Mouse (Mus musculus) brain, embryonic 18.5 days (tissue): ENCODE data around the gene Tpp2.
A peak's percentile ranks its signal among the peaks of the same experiment; 100 is the strongest.
"Not testable (repeated sequence)": the region's sequence is repeated elsewhere in the genome, so short reads cannot be mapped to it uniquely, and the experiment has no call there.

ENCODE experiments used
- DNase-seq: peaks from one replicate; pipeline ENCODE4 v3.0.0-alpha.2; 2012; ENCODE audit warnings: low read depth, low spot score

The Tpp2 gene

DNA sequence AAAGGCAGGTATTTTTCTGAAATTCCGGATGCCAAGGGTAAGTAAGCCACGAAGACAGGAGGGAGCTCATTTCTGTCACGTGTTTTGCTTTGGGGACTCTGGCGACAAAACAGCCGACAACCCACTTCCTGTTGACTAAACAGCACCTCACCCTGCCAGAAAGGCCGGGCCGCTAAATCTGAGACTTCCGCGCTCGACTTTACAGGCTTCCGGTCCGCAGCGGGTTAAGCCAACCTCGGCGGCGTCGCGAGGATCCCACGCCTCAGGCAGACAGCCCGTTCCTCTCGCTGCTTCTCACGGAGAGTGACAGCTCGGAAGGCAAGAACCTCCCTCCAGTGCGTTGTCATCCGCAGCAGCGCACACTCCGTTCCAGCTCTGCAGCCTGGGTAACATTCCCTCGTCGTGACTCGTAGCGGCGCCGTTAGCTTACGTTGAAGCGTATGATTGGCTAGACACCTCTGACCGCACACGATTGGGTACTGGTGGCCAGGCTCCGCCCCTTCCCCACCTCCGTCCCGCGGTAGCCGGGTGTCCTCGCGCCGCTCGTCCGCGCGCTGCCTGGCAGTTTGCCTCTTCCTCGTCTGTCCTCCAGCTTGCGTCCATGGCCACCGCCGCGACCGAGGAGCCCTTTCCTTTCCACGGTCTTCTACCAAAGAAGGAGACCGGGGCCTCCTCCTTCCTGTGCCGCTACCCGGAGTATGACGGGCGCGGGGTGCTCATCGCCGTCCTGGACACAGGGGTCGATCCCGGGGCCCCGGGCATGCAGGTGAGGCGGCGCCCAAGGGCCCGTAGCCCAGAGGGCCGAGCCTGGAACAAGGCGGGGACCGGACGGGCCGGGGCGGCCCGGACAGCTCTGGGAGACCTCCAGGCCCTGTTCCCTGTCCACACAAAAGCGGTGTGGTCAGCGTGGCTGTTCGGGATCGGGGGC, at the start of gene Tpp2:
Tpp2 (plus strand) TSS at position 160 of the 928 bp plus-strand sequence.
- peak; percentile 97 for DNase-seq

DNA sequence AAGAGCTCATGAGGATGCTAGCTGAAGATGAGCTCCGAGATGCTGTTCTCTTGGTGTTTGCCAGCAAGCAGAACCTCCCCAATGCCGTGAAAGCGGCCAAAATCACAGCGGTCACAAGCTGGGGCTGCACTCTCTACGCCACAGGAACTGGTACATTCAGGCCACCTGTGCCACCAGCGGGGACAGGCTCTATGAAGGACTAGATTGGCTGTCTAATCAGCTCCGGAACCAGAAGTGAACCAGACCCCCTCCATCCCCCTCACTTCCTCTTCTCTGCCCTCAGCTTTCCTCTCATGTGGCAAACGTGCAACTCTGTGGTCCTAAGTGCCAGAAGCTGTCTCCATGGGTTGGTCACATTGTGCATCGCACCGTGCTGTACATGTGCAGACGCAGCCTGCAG, 45.1 kb upstream of the Tpp2 start:
- DNase-seq = not testable (repeated sequence)

DNA sequence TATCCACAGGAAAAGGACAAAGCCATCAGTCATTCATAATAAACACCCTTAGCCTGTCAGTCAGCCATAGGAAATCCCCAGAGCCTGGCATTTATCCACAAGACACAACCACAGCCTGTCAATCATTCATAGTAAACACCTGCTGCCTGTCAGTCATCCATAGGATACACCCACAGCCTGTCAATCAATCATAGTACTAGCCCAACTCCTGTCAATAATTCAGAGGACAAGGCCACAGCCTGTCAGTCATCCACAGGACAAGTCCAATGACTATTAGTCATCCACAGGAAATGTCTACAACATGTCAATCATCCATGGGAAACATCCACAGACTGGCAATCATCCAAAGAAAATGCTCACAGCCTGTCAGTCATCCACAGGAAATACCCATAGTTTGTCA, 37.7 kb upstream of the Tpp2 start:
- no peak for DNase-seq

DNA sequence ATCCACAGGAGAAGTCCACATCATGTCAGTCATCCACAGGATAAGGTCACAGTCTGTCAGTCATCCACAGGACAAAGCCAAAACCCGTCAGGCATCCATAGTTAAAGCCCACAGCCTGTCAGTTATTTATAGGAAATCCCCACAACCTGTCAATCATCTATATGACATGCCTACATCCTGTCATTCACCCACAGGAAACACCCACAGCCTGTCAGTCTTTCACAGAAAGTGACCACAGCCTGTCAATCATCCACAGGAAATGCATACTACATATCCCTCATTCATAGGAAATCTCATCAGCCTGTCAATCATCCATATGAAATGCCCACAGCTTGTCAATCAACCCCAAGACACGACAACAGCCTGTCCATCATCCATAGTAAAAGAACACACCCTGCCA, 36.3 kb upstream of the Tpp2 start:
- no peak for DNase-seq

DNA sequence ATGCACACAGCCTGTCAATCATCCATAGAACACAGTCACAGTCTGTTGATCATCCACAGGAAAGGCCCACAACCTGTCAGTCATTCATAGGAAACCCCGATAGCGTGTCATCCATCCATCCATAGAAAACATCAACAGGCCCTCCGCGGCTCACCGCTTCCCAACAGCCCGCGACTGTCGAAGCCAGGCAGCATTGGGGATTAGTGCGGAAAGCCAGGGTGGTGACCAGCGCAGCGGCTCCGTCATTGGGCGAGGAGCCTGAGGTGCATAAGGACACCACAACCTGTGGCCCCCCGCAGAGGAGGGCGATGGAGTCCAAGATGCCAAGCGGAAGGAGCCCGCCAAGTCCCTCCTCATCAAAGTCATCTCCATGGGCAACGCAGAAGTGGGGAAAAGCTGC, 35.5 kb upstream of the Tpp2 start:
- DNase-seq = no peak

DNA sequence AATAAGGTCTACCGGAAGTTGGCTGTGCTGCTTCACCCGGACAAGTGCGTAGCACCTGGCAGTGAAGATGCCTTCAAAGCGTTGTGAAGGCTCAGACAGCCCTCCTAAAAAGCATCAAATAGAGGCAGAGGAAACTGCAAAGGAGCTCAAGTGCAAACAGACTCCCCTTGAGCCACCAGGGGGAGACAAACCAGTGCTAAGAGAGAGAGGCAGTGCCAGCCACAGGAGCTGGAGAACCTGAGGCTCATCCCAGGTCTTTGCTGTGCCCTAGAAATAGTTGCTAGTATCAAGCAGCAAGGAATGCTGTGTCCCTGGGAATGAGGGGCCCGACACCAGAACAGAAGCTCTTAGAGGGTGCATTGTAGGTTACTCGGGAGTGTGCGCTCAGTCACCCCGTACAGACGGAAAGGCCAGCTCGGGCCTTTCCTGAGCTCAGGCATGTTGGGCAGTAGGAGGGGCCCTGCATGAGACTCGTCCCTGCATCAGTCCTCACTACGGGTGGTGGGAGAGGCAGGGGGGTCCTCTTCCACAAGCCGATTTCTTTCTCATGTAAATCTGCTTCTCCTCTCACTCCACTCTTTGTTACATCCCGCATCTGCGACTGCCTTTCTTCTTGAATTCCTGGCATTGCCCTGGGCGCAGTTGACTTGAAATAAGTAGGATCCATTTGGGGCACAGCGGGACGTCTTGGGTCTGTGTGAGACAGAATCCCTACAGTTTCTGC, 34.3 kb upstream of the Tpp2 start:
- peak; percentile 64 for DNase-seq

DNA sequence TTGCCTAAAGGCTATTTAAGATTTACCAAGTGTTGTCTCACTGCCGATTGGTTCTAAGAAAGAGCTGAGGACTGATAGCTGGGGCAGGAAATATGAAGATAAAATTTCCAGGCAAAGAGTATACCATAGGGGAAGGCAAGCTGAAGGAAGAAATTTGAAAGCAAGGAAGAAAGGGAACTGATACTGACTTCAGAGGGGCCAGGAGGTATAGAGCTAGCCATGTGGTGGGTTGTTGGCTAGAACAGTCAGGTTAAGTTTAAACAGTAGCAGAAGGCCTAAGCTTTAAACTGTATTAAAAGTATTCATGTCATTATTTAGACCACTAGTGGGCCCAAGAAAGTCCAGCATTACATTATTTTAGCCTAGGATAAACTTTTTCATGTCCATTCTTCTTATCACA, 31.0 kb upstream of the Tpp2 start:
- DNase-seq = no peak

DNA sequence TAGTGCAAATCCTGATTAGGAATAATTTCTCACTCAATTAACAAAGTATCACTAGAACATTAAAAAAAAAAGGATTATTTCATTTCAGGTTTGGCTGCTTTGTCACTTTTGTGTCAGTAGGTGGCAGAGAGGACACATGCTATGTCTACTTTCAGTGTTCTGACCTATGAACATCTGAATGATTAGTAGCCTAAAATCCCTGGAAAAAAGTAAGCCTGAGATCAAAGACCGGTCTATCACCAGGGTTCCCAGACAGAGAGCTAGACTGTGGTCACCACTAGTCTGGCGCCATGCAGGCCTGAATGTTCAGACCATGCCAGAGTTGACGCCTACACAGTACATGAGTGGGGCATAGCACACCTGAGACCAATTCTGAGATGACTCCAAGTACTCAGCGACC, 30.6 kb upstream of the Tpp2 start:
- no peak for DNase-seq

DNA sequence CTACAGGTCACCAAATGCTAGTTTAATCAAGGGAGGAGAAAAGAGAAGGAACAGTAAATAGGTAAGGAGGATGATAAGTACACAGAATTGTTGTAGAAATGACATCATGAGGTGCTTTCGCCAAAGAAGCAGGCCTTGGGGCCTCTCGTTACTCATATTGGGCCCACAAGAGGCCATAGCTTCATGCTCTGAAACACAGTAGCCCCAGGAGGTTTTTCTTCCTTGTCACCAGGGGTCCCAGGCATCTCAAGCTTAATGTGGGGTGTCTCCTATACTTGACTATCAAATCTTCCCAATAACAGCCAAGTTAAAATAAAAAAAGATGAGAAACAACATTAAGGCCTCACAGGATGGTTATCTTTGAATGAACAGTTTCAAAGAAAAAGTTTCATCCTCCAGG, 18.0 kb upstream of the Tpp2 start:
- no peak for DNase-seq

DNA sequence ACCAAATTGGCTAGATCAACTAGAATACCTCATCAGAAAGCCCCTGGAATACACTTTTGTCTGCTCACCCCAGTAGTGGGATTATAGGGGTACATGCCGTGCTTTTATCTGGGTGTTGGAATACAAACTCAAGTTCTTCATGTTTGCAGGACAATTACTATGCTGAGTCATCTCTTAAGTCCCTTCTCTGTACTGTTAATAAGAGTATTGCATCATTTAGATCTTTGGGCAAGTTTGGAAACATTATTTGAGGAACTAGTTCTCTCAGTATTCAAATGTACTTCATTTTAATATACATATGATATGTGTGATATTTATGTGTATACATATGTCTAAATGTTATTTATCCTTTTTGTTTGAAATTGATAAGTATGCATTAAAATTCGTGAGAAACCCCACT, 16.6 kb upstream of the Tpp2 start:
- DNase-seq = no peak

DNA sequence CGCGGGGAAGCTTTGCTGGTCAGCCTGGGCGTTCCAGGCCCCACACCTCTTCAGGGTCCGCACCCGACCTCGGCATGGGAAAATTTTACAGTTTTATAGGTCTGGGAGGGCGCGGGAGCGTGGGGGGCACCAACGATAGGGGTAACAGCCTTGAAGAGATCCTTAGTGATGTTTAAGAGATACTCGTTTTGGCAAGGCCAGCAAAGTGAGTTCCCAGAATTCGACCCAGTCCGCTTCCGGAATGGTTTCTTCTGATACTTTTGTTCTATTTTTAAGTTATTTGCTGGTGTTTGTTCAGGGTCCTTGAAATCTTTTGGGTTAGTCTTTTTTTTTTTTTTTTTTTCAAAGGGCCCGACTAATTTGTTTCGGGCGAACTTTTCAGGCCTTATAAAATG, 966 bp downstream of the Tpp2 start:
- no peak for DNase-seq

DNA sequence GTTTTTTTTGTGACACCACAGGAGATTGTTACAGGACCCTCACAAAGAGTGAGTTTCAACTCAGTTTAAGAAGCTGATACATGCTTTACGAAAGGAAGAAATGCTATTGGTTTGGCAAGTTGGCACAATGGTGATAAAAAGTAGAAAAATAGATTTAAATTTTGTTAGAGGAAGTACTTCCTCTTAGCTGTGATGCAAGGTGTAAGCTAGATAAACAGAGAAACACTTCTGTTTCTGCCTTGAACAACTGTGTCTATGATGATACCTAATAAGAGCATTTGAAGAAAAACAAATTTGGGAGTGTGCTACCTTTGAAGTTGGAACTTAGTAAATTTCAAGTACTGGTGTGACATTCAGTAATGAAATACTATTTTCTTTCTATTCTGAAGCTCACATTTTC, 5.9 kb downstream of the Tpp2 start:
- no peak for DNase-seq

DNA sequence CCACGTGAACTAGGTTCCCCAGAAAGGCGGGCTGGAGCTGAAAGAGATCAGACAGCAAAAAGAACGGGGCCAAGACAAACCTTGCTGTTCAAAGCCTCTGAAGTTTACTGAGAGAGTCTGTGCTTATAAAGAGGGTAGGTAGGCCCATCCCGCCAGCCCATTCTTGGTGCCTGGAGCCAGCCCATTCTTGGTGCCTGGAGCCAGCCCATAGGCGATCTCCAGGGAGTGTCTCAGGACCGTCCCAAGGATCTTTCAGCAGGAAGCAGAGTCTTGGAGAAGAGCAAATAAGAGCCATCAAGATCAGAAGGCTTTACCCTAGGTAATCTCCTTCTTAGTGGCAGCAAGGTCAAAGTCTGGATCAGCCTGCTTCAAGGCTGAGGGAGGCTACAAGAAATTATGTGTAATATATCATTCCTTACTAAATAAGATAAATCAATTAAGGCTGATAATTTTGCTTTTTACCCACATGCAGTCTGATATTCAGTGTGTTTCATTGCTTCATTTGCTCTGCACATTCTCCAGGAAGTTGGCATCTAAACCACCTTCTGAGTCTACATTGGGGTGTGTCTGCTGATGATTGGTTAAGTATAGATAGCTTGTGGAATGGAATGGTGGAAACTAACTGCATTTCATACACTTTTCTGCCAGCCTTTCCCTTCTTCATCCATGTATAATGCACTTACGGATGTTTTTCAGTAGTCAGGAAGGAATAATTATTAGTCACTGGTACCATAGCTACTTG, 8.2 kb downstream of the Tpp2 start:
- no peak for DNase-seq

DNA sequence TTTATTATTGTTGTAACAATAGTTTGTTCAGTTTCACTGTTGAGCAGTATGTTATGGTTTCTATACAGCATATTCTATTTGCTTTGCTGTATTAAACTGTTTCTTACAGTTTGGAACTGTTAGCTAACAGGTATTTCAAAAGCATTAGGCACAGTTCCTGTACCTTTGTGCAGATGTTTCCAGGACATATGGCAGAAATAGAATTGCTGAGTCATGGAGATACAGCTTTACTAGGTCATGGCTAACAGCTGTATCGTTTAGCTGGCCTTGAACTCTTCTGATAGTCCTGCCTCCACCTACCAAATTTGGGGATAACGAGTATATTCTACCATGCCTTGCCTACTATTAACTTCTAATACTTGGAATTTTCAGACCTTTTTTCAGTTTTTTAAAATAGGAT, 9.4 kb downstream of the Tpp2 start:
- DNase-seq = no peak

DNA sequence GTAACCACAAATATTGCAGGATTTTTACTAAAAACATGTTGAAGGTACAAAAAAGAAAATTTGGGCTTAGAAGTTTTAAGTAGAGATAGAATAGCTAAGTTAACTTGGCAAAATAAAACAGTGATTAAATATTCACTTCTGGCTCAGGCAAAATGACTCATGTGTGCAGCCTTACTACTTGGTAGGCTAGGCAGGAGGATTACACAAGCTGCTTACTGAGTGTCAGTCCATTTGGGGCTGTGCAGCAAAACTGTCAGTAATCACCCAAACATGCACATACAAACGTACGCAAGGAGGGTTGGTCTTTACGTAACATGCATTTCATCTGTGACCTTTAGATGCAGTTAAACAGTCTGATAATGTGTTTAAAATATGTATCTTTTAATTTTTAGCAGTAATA, 20.2 kb downstream of the Tpp2 start:
- DNase-seq = no peak

DNA sequence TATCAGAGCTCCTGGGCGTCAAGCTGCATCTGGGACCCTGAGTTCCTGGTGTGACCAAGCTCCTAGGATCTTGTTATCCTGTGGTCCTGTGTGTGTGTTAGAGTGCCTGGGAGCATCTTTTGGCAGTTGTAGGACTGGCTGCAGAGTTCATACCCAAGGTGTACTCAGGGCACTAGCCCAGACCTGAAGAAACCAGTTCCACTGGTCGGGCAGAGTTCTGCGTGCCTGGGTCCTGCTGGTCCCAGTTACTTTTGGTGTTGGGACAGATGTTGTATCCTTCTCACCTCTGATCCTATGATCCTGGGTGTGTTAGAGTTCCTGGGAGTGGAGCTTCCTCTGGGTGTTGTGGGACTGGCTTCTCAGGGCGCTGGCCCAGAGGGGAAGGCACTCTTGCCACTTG, 30.9 kb downstream of the Tpp2 start:
- DNase-seq = no peak

DNA sequence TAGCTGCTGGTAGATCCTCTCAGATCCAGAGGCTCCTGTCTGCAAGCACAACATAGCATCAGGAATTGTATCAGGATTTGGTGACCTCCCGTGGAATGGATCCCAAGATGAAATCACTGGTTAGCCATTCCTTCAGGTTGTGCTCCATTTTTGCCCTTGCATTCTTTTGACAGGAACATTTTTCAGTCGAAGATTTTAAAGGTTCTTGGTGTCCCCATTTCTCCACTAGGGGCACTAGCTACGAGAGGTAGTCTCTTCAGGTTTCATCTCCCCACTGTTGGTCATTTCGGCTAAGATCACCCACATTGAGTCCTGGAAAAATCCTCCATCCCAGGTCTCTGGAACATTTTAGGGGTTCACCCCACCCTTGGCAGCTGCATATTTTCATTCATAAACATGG, 33.3 kb downstream of the Tpp2 start:
- no peak for DNase-seq

DNA sequence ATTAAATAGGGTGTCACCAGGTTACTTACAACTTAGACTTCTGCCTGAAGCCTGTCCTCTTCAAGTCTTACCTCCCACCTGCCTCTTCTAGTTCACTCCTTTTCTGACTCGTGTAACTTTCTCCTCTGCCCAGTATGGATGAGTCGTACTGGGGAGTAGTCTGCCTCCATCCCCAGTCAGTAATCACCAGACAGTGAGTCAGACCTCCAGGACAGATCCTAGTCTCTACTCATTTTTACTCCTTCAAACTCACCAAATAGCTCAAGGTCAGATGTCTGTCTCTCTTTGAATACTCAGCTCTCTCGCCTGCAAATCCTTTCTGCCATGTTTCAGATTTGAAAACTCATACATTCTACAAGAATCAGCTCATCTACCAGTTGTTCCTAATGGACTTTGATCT, 35.9 kb downstream of the Tpp2 start:
- DNase-seq = no peak

DNA sequence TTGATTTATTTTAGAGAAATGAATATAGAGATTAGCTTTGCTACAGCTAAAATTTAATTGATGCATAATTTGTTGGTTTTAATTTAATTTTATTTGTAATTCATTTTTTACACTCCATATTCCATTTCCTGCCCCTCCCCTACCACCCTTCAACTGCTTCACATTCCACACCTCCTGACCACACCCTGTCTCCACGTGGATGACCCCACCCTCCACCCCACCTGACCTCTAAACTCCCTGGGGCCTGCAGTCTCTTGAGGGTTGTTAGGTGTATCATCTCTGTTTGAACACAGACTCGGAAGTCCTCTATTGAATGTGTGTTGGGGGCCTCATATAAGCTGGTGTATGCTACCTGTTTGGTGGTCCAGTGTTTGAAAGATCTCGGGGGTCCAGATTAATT, 37.6 kb downstream of the Tpp2 start:
- DNase-seq = no peak

DNA sequence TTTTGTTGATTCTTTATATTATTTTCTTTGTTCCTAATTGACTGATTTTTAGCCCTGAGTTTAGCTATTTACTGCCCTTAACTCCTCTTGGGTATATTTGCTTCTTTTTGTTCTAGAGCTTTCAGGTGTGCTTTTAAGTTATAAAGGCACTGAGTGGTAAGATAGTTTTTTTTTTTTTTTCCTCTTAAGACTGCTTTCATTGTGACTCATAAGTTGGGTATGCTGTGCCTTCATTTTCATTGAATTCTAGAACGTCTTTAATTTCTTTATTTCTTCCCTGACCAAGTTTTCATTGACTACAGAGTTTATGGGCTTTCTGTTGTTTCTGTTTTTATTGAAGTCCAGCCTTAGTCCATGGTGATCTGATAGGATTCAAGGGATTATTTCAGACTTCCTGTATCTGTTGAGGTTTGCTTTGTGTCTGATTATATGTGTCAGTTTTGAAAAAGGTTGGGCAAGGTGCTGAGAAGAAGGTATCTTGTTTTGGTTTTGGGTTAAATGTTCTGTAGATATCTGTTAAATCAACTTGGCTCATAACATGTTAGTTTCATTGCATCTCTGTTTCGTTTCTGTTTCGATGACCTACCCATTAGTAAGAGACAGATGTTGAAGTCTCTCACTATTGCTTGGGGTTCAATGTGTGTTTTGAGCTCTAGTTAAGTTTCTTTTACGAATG, 63.6 kb downstream of the Tpp2 start:
- no peak for DNase-seq

DNA sequence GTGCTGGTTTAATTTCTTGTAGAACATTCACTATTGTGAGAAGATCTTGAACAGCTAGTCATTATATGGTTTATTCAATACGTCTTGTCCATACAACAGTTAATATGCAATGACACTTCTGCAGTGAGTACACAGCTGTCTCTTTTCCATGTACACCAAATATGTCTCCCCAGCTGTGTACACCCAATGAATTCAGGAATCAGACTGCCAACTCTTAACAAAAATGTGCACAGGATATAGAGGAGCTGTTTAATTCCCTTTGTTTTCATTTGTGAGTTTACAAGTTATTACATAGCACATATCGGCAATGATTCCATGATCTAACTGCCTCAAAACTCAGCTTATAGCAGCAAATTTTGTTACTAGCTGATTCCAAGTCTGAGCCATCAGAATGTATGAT, 71.1 kb downstream of the Tpp2 start:
- no peak for DNase-seq

DNA sequence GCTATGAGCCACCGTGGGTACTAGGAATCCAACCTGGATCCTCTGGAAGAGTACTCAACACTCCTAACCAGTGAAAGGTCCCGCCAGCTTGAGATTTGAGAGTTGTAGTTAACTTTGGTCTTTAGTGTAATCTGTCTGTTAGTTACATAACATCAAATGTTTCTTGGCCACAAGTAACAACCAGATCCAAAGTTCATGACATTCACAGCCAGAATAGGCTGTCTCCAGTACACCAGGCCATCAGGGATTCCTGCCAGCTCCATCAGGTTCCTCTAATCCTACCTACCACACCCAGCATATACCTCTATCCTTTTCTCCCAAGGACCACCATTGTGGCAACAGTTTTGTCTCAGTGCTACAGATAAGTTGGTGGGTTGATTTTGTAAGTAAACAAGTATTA, 82.1 kb downstream of the Tpp2 start:
- no peak for DNase-seq
